Mouse (Mus musculus): Measurements from ENCODE around the gene Hnf4a.
A peak's percentile ranks its signal among the peaks of the same experiment; 100 is the strongest.
"Not testable (repeated sequence)": the region's sequence is repeated elsewhere in the genome, so short reads cannot be mapped to it uniquely, and the experiment has no call there.

Hnf4a gene

GRCm38 (mm10) chr2:163506300-163507004 lies at the start of gene Hnf4a:
Gene Hnf4a (plus strand): TSS chr2:163506808.
- no peak for DNase-seq (ENCODE audit: low spot score)

DNA sequence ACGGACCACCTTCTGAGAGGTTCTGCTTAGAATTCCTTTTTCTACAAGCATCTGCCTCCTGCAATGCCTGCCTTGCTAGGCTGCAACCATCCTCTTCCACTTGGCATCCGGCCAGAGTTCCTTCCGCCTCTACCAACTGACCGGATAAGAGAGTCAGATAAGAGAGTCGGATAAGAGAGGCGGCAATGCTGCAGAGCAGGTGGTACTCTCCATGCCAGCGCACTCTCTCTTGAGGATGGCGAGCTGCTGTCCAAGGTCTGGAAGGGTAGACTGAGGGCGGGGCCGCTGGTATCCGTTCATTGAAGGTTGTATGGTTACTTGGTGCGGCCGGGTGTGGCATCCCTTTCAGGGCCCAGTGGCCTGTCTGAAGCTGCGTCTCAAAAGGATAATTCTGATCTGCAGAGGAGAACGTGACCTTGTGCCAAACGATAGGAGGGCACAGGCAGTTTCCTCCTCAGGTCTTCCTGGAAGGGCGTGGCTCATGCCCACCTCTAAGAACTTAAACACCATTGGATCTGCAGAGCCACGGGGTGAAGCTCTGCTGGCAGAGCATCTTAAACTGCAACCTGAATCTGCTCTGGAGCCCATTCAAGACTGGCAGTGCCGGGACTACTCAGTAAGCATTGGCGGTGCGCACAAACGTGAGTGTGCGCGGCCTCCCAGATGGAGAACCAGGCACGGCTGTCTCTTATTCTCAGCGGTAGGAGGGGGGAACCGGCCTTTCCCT lies 47.9 kb upstream of the Hnf4a start:
- no peak for DNase-seq (ENCODE audit: low spot score)

GRCm38 (mm10) chr2:163459380-163459779 lies 47.2 kb upstream of the Hnf4a start:
- no peak for DNase-seq (ENCODE audit: low spot score)

DNA sequence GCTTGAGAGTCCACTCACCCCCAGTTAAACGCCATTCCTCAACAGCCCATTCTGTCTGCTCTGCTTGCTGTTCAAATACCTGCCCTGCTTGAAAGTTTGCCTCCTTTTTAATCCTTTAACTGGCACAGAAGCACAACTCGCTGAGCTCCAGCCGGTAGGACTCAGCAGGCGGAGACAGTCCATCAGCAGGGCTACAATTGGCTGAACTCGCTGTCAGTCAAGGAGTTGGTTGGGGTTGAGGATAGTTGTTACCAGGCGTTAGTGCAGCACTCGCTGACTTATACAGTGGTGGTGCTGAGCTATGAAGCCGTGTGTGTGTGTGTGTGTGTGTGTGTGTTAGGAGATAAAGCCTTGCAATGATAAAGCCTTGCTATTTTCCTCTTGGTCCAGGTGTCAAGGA lies 46.0 kb upstream of the Hnf4a start:
- DNase-seq (ENCODE audit: low spot score): no peak

GRCm38 (mm10) chr2:163461307-163461706 lies 45.3 kb upstream of the Hnf4a start:
- not testable (repeated sequence) for DNase-seq (ENCODE audit: low spot score)

GRCm38 (mm10) chr2:163462386-163462785 lies 44.2 kb upstream of the Hnf4a start:
- no peak for DNase-seq (ENCODE audit: low spot score)

GRCm38 (mm10) chr2:163462801-163463200 lies 43.8 kb upstream of the Hnf4a start:
- DNase-seq (ENCODE audit: low spot score): no peak

DNA sequence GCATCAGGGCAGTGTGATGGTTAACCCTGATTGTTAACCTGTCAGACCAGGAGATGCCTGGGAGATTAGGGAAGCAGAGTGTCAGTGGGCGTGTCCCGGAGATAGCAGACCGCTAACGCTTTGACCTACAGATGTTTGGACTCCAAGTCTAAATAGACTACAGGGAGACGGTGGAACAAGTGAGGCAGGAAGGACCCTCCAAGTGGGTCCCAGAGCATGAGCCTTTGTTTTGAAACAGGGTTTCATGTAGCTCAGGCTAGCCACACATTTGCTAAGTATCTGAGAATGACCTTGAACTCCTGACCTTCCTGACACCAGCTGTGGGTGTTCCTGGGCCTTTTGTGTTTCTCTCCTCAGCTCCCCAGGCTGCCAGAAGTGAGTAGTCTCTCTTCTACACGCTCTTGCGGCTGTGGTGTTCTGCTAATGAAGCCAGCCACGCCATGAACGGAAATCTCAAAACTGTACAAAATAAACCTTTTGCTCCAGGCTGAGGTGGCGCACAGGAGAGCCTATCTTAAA lies 43.3 kb upstream of the Hnf4a start:
- no peak for DNase-seq (ENCODE audit: low spot score)

DNA sequence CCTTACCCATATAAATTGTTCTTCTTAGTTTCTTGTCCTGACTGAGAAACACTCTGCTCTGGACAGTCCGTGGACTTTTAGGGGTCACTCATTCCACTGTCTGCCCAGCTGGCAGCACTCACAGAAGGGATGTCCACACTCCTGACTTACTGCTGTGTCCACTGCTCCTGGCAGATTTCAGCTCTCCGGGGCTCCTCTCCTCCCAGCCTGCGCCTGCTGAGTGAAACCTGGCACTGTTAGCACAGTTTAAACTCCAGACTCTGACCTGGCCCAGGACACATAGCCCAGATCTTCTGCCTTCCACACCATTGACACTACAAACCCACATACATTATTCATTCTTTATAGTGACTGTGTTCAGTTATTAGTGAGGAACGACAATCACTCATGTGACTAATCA lies 42.6 kb upstream of the Hnf4a start:
- DNase-seq (ENCODE audit: low spot score): no peak

- DNase-seq (ENCODE audit: low spot score): no peak
These were observed 42.0 kb upstream of the Hnf4a start for GRCm38 (mm10) chr2:163464562-163464961.

DNA sequence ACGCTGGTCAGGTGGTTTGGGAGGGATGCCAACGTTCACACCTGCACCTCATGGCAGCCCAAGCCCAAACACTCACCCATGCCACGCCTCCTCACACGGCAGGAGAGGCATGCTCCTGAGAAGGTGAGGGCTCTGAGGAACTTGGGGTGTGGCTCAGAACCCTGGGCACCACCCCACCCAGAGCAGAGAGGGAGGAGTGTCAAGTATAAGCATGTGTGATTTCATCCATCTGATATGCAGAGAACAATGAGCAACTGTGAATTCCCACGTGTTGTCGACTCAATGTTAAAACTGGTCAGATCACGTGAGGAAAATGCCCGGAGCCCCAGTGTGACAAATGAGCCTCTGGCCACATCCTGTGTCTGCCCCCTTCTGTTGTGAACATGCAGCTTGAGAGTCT lies 39.8 kb upstream of the Hnf4a start:
- DNase-seq (ENCODE audit: low spot score): no peak

- no peak for DNase-seq (ENCODE audit: low spot score)
These were observed 39.0 kb upstream of the Hnf4a start for GRCm38 (mm10) chr2:163467585-163467984.

- no peak for DNase-seq (ENCODE audit: low spot score)
These were observed 37.7 kb upstream of the Hnf4a start for GRCm38 (mm10) chr2:163468866-163469265.

DNA sequence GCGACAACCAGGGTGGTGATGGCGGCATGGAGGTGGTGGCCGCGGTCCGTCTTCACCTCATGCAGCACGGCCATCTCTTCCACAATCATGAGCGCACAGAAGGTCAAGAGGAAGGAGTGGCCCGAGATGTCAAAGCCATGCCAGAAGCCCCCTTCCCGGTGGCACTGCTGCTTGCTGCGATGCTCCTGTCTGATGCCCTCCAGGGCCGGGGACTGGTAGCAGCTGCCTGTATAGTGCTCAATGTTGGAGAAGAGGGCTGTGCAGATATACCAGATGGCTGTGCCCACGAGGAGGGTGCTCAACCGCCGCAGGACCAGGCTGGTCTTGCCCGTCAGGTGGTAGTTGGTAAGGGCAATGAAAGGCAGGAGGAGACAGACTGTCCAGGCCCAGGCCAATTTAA lies 36.9 kb upstream of the Hnf4a start:
- DNase-seq (ENCODE audit: low spot score): no peak

- DNase-seq (ENCODE audit: low spot score): no peak
These were observed 35.5 kb upstream of the Hnf4a start for GRCm38 (mm10) chr2:163471136-163471535.

GRCm38 (mm10) chr2:163471710-163472465 lies 34.7 kb upstream of the Hnf4a start:
- DNase-seq (ENCODE audit: low spot score): no peak

- peak; percentile 97 for DNase-seq (ENCODE audit: low spot score)
These were observed 34.1 kb upstream of the Hnf4a start, which contains the start of gene Fitm2 for GRCm38 (mm10) chr2:163472466-163472851. Gene Fitm2 (minus strand): TSS chr2:163472629.

- peak; percentile 49 for DNase-seq (ENCODE audit: low spot score)
These were observed 26.3 kb upstream of the Hnf4a start for GRCm38 (mm10) chr2:163480191-163480825.

DNA sequence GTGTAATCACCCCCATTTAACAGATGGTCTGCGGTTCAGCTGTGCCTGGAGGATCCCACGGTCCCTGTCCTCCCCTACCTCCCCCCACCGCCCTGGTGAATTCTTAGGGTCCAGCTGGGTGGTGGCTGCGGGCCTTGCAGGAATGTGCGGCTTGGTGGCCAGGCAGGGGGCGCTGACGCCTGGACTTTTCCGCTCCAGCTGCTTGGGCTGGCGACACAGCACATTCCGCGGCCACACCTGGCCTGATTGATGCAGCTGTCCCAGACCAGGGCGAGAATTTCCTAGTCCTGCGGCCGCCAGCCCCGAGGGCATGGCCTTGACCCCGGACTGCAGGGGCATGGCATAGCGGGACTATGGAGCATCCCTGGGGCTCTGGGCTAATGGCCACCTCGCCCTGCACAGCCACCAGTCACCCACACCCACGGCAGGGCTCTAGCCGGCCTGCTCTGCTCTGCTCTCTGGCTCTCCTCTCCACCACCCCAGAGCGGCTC lies 25.0 kb upstream of the Hnf4a start:
- peak; percentile 72 for DNase-seq (ENCODE audit: low spot score)

GRCm38 (mm10) chr2:163487360-163487759 lies 19.2 kb upstream of the Hnf4a start:
- DNase-seq (ENCODE audit: low spot score): no peak

- DNase-seq (ENCODE audit: low spot score): no peak
These were observed 16.8 kb upstream of the Hnf4a start for GRCm38 (mm10) chr2:163489725-163490291.

DNA sequence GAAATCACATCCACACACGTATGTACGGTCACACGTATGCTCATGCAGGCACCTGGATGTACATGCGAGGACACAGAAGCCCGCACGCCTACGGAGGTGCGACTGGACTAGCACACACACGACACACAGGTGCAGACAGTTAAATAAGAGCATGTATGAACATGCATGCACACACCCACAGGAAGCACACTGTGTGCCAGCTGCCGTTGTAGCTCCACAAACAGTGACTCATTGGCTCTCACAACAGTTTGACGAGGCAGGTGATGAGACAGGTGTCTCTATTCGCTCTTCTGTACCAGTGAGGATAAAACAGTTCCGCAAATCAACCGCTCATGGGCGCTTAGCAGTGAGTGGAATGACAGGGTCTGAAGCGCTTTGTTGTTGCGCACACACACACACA lies 16.0 kb upstream of the Hnf4a start:
- no peak for DNase-seq (ENCODE audit: low spot score)

Data from embryo, embryonic 10 days (tissue).